Mouse (Mus musculus): Measurements from ENCODE around the gene 1700020N15Rik.
"Not testable (repeated sequence)": the region's sequence is repeated elsewhere in the genome, so short reads cannot be mapped to it uniquely, and the experiment has no call there.

Gene 1700020N15Rik

GRCm38 (mm10) chrX:69945000-69945399 is at the start of gene 1700020N15Rik:
Gene 1700020N15Rik (plus strand): TSS chrX:69945300.
- not testable (repeated sequence) for DNase-seq

GRCm38 (mm10) chrX:69976790-69977579 is 31.9 kb downstream of the 1700020N15Rik start:
- no peak for DNase-seq

Measured in cerebellum, adult 11 months (tissue).